Mouse (Mus musculus) hindbrain, embryonic 15.5 days (tissue): ENCODE measurements at regions not wholly inside any gene's neighbourhood (a gene's known extent, or its start where the extent isn't known, plus 50 kb on each side); places are given as distances from the start of the nearest gene placed in this dataset.

Source experiments
- ATAC-seq: fragments of 200-750 bp; cut with Nextera tagmentation; 2 replicates; pipeline ENCODE4 v1.8.0; 2017; ENCODE audit warnings: low read depth, moderate number of reproducible peaks, moderate TSS enrichment; ENCODE audit not compliant: low FRiP score
- H3K27ac ChIP-seq: fragments of 300-500 bp; sonication (generic); replicated peaks from 2 replicates; pipeline ENCODE4 v1.5.1; 2015; ENCODE audit warnings: mild to moderate bottlenecking, inconsistent platforms
- H3K27me3 ChIP-seq: fragments of 300-500 bp; sonication (generic); 2 replicates; pipeline ENCODE4 v1.6.1; 2015; ENCODE audit warnings: control low read depth, inconsistent platforms
- H3K36me3 ChIP-seq: fragments of 300-500 bp; sonication (generic); 2 replicates; pipeline ENCODE4 v1.6.1; 2015; ENCODE audit warnings: control low read depth, inconsistent platforms
- H3K4me1 ChIP-seq: fragments of 300-500 bp; sonication (generic); replicated peaks from 2 replicates; pipeline ENCODE4 v1.6.1; 2015; ENCODE audit warnings: control low read depth, inconsistent platforms
- H3K4me2 ChIP-seq: fragments of 300-500 bp; sonication (generic); 2 replicates; pipeline ENCODE4 v1.6.1; 2015; ENCODE audit warnings: moderate library complexity, mild to moderate bottlenecking, inconsistent platforms
- H3K4me3 ChIP-seq: fragments of 300-500 bp; sonication (generic); 2 replicates; pipeline ENCODE4 v1.5.1; 2015; ENCODE audit warnings: mild to moderate bottlenecking, inconsistent platforms
- H3K9ac ChIP-seq: fragments of 300-500 bp; sonication (generic); 2 replicates; pipeline ENCODE4 v1.6.1; 2015; ENCODE audit warnings: inconsistent platforms
- H3K9me3 ChIP-seq: fragments of 300-500 bp; sonication (generic); 2 replicates; pipeline ENCODE4 v1.6.1; 2016; ENCODE audit warnings: control low read depth, inconsistent platforms
- WGBS: fragments of 180-500 bp; shearing (Covaris S2); methylation state at CpG from one replicate; pipeline ENCODE4 v1.1.7; 2015; 5-methylcytosine and 5-hydroxymethylcytosine counted together

- no peak overlapping the region for H3K4me2 ChIP-seq
- WGBS: 84% methylated on average over 14 of the region's 14 CpGs
- no peaks in the 10 kb centered on the region for H3K27me3 ChIP-seq
- no peak overlapping the region for H3K4me3 ChIP-seq
- no peak overlapping the region for H3K9ac ChIP-seq
- no peak for ATAC-seq
- H3K36me3 ChIP-seq: no peaks in the 10 kb centered on the region
- H3K9me3 ChIP-seq: no peaks in the 10 kb centered on the region
- H3K27ac ChIP-seq: no peak overlapping the region
- H3K4me1 ChIP-seq: no peaks in the 10 kb centered on the region
Measured at GRCm38 (mm10) chr1:39102989-39103910, 90.3 kb upstream of the Npas2 start.

GRCm38 (mm10) chr1:39105546-39106371 is 87.8 kb upstream of the Npas2 start:
- Histone ChIP-seq H3K27me3 (no peaks in the 10 kb centered on the region), H3K4me1 (no peaks in the 10 kb centered on the region), H3K9ac (no peak overlapping the region), H3K4me2 (no peak overlapping the region), H3K9me3 (no peaks in the 10 kb centered on the region), H3K4me3 (no peak overlapping the region), H3K36me3 (no peaks in the 10 kb centered on the region), H3K27ac (no peak overlapping the region)
- WGBS: 65% methylated on average over 17 of the region's 17 CpGs
- ATAC-seq: no peak

GRCm38 (mm10) chr1:39106372-39106643 is 87.2 kb upstream of the Npas2 start:
- H3K27me3 ChIP-seq: no peaks in the 10 kb centered on the region
- WGBS: 66% methylated on average over 4 of the region's 4 CpGs
- H3K4me1 ChIP-seq: no peaks in the 10 kb centered on the region
- ATAC-seq: no peak
- no peak overlapping the region for H3K27ac ChIP-seq
- no peak overlapping the region for H3K4me2 ChIP-seq
- H3K4me3 ChIP-seq: no peak overlapping the region
- H3K9ac ChIP-seq: no peak overlapping the region
- no peaks in the 10 kb centered on the region for H3K36me3 ChIP-seq
- no peaks in the 10 kb centered on the region for H3K9me3 ChIP-seq

GRCm38 (mm10) chr1:39106650-39107049 is 86.9 kb upstream of the Npas2 start:
- Histone ChIP-seq H3K36me3 (no peaks in the 10 kb centered on the region), H3K4me3 (no peak overlapping the region), H3K9me3 (no peaks in the 10 kb centered on the region), H3K27ac (no peak overlapping the region), H3K27me3 (no peaks in the 10 kb centered on the region), H3K9ac (no peak overlapping the region), H3K4me2 (no peak overlapping the region), H3K4me1 (no peaks in the 10 kb centered on the region)
- 81% methylated on average over 6 of the region's 6 CpGs for WGBS
- no peak for ATAC-seq

- 93% methylated on average over 6 of the region's 6 CpGs for WGBS
- no peak for ATAC-seq
Measured at GRCm38 (mm10) chr1:39116319-39116718, 77.2 kb upstream of the Npas2 start.

GRCm38 (mm10) chr1:39122316-39123015 is 71.1 kb upstream of the Npas2 start:
- no peaks in the 10 kb centered on the region for H3K36me3 ChIP-seq
- no peaks in the 10 kb centered on the region for H3K27me3 ChIP-seq
- ATAC-seq: no peak
- H3K27ac ChIP-seq: no peak overlapping the region
- no peaks in the 10 kb centered on the region for H3K4me1 ChIP-seq
- H3K4me3 ChIP-seq: no peak overlapping the region
- no peak overlapping the region for H3K9ac ChIP-seq
- 57% methylated on average over 8 of the region's 8 CpGs for WGBS
- no peak overlapping the region for H3K4me2 ChIP-seq
- no peaks in the 10 kb centered on the region; the same call in 1 of the 2 replicates for H3K9me3 ChIP-seq

More at GRCm38 (mm10) chr1:39116319-39116718, 77.2 kb upstream of the Npas2 start:
- Histone ChIP-seq H3K4me3 (no peak overlapping the region), H3K4me1 (no peaks in the 10 kb centered on the region), H3K4me2 (no peak overlapping the region), H3K36me3 (no peaks in the 10 kb centered on the region), H3K9ac (no peak overlapping the region), H3K27ac (no peak overlapping the region), H3K27me3 (no peaks in the 10 kb centered on the region), H3K9me3 (no peaks in the 10 kb centered on the region)

- H3K27ac ChIP-seq: no peak overlapping the region
- ATAC-seq: no peak
- 64% methylated on average over 10 of the region's 10 CpGs for WGBS
Measured at GRCm38 (mm10) chr1:39123081-39123812, 70.3 kb upstream of the Npas2 start.

GRCm38 (mm10) chr1:39123813-39124146 is 69.8 kb upstream of the Npas2 start:
- Histone ChIP-seq H3K9ac (no peak overlapping the region), H3K27me3 (no peaks in the 10 kb centered on the region), H3K4me1 (no peaks in the 10 kb centered on the region), H3K4me2 (no peak overlapping the region), H3K27ac (no peak overlapping the region), H3K9me3 (no peaks in the 10 kb centered on the region; the same call in 1 of the 2 replicates), H3K4me3 (no peak overlapping the region), H3K36me3 (no peaks in the 10 kb centered on the region)
- 84% methylated on average over 2 of the region's 2 CpGs for WGBS
- ATAC-seq: no peak

More at GRCm38 (mm10) chr1:39123081-39123812, 70.3 kb upstream of the Npas2 start:
- Histone ChIP-seq H3K4me3 (no peak overlapping the region), H3K27me3 (no peaks in the 10 kb centered on the region), H3K4me2 (no peak overlapping the region), H3K9me3 (no peaks in the 10 kb centered on the region; the same call in 1 of the 2 replicates), H3K36me3 (no peaks in the 10 kb centered on the region), H3K9ac (no peak overlapping the region), H3K4me1 (no peaks in the 10 kb centered on the region)

GRCm38 (mm10) chr1:39134521-39134920 is 59.0 kb upstream of the Npas2 start:
- Histone ChIP-seq H3K4me1 (no peaks in the 10 kb centered on the region), H3K27ac (no peak overlapping the region), H3K4me2 (no peak overlapping the region), H3K27me3 (no peaks in the 10 kb centered on the region), H3K9ac (no peak overlapping the region), H3K4me3 (no peak overlapping the region), H3K9me3 (no peaks in the 10 kb centered on the region), H3K36me3 (no peaks in the 10 kb centered on the region)
- no peak for ATAC-seq
- 82% methylated on average over 2 of the region's 2 CpGs for WGBS

- 82% methylated on average over 2 of the region's 2 CpGs for WGBS
- Histone ChIP-seq H3K27me3 (no peaks in the 10 kb centered on the region), H3K9ac (no peak overlapping the region), H3K4me1 (no peaks in the 10 kb centered on the region), H3K27ac (no peak overlapping the region), H3K36me3 (no peaks in the 10 kb centered on the region), H3K4me2 (no peak overlapping the region), H3K4me3 (no peak overlapping the region), H3K9me3 (no peaks in the 10 kb centered on the region)
- no peak for ATAC-seq
Measured at GRCm38 (mm10) chr1:39143054-39143453, 50.5 kb upstream of the Npas2 start.

GRCm38 (mm10) chr1:39143626-39144025 is 49.9 kb upstream of the Npas2 start:
- ATAC-seq: no peak
- H3K4me1 ChIP-seq: no peaks in the 10 kb centered on the region
- H3K9me3 ChIP-seq: no peaks in the 10 kb centered on the region
- no peak overlapping the region for H3K9ac ChIP-seq
- H3K27ac ChIP-seq: no peak overlapping the region
- no peak overlapping the region for H3K4me3 ChIP-seq
- no peaks in the 10 kb centered on the region for H3K36me3 ChIP-seq
- H3K27me3 ChIP-seq: no peaks in the 10 kb centered on the region
- 78% methylated on average over 5 of the region's 5 CpGs for WGBS
- H3K4me2 ChIP-seq: no peak overlapping the region
